Mouse (Mus musculus) hindbrain, embryonic 13.5 days (tissue): ENCODE results near the gene Ppp1r12b. TPM values are rescaled to one million over a fixed set of nuclear protein-coding genes. Genes with fewer than 3 reads are reported as not detected.
"Not testable (repeated sequence)": the region's sequence is repeated elsewhere in the genome, so short reads cannot be mapped to it uniquely, and the experiment has no call there.

Experiments
- ATAC-seq: fragments of 200-750 bp; cut with Nextera tagmentation; 2 replicates; pipeline ENCODE4 v1.8.0; 2017; ENCODE audit warnings: moderate TSS enrichment; ENCODE audit not compliant: low FRiP score
- H3K27ac ChIP-seq: fragments of 300-500 bp; sonication (generic); 2 replicates; pipeline ENCODE4 v1.5.1; 2015; ENCODE audit warnings: inconsistent platforms, mild to moderate bottlenecking, moderate library complexity
- H3K27me3 ChIP-seq: fragments of 300-500 bp; sonication (generic); 2 replicates; pipeline ENCODE4 v1.6.1; 2015; ENCODE audit warnings: mild to moderate bottlenecking, inconsistent platforms
- H3K36me3 ChIP-seq: fragments of 300-500 bp; sonication (generic); 2 replicates; pipeline ENCODE4 v1.6.1; 2015; ENCODE audit warnings: mild to moderate bottlenecking, inconsistent platforms
- H3K4me1 ChIP-seq: fragments of 300-500 bp; sonication (generic); replicated peaks from 2 replicates; pipeline ENCODE4 v1.6.1; 2015; ENCODE audit warnings: inconsistent platforms
- H3K4me2 ChIP-seq: fragments of 300-500 bp; sonication (generic); 2 replicates; pipeline ENCODE4 v1.6.1; 2015; ENCODE audit warnings: inconsistent platforms, mild to moderate bottlenecking, moderate library complexity
- H3K4me3 ChIP-seq: fragments of 300-500 bp; sonication (generic); 2 replicates; pipeline ENCODE4 v1.5.1; 2015; ENCODE audit warnings: mild to moderate bottlenecking, inconsistent platforms
- H3K9ac ChIP-seq: fragments of 300-500 bp; sonication (generic); 2 replicates; pipeline ENCODE4 v1.6.1; 2015; ENCODE audit warnings: mild to moderate bottlenecking, inconsistent platforms
- H3K9me3 ChIP-seq: fragments of 300-500 bp; sonication (generic); 2 replicates; pipeline ENCODE4 v1.6.1; 2016; ENCODE audit warnings: inconsistent platforms
- WGBS: fragments of 180-500 bp; shearing (Covaris S2); methylation state at CpG from one replicate; pipeline ENCODE4 v1.1.7; 2015; 5-methylcytosine and 5-hydroxymethylcytosine counted together
- polyA plus RNA-seq: library from polyadenylated mRNA; unstranded; fragments of >200 nt; fragmentation: Nextera tagmentation; extraction: Ambion mirVana; gene quantifications from 2 replicates; pipeline ENCODE4 v1.2.1, GENCODE M21; 2015

The Ppp1r12b gene
- polyA plus RNA-seq, 1 experiment from 2014 or later, result 12.4 TPM

DNA sequence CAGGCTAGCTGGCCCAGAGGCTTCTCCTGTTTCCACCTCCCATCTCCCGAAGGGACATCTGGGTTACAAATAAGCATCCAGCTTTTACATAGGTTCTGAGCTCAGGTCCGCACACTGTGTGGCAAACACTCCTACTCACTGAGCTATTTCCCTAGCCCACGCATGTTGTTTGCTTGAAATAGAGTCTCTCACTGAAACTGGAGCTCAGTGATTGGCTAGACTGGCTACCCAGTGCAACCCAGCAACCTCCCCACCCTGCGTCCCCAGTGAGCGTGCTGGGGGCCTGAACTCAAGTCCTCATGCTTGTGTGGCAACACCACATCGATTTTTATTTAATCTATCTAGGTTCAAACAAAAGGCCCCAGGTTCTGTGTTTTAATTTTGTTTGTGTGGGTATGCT, 112.4 kb downstream of the Ppp1r12b start:
- Histone ChIP-seq H3K36me3 (peaks cover 8% of the 10 kb centered on the region; the same call in 1 of the 2 replicates), H3K9me3 (no peaks in the 10 kb centered on the region), H3K4me2 (no peak overlapping the region), H3K9ac (no peak overlapping the region), H3K27ac (no peak overlapping the region), H3K4me1 (peaks cover 12% of the 10 kb centered on the region; the same call in 1 of the 2 replicates), H3K4me3 (no peak overlapping the region), H3K27me3 (no peaks in the 10 kb centered on the region)
- WGBS, result 93% methylated on average over 6 of the region's 6 CpGs
- no peak for ATAC-seq

DNA sequence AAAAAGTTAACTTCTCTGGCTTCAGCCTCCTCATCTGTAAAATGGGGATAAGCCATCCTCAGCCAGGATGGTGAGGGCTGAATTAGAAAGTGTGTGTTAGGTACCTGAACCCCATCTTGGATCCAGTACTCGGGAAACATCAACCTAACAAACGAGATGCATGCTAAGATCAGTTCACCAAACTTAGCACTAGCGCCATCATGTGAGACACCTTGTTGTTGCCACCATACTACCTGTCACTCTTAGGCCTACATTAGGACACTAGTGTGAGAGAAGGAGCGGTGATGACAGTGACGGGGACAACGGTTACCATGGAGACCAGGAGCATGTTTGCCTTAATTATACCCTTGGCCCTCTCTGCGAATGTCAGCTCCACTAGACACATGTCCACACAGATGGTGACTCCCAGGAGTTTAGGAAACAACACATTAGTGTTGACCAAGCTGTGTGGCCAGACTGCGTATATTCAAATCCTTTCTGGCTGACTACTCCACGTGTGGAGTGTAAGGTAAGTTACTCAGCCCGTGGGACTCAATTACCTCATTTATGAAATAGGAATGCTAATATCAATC, 118.7 kb downstream of the Ppp1r12b start:
- no peak overlapping the region for H3K27ac ChIP-seq
- H3K4me1 ChIP-seq, result peaks cover 4% of the 10 kb centered on the region
- H3K36me3 ChIP-seq, result peaks cover 49% of the 10 kb centered on the region
- 0 out of 2 replicates have a peak, but pooled peaks have one; percentile 32 for ATAC-seq
- H3K9ac ChIP-seq, result no peak overlapping the region
- H3K27me3 ChIP-seq, result no peaks in the 10 kb centered on the region
- H3K4me2 ChIP-seq, result no peak overlapping the region
- WGBS, result 52% methylated on average over 10 of the region's 10 CpGs
- no peaks in the 10 kb centered on the region for H3K9me3 ChIP-seq
- no peak overlapping the region for H3K4me3 ChIP-seq

DNA sequence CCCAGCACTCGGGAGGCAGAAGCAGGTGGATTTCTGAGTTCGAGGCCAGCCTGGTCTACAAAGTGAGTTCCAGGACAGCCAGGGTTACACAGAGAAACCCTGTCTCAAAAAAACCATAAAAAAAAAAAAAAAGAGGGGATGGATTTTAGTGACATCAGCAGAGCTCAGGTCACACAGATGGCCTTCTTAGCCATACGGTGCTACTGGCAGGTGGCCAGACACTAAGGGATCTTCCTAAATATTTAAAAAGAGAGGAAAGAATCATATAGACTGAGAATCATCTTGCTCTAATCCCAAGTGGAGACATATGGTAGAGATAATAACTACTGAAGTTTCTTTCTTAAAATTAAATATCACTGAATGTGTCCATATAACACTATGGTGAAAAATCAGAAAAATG, 124.9 kb downstream of the Ppp1r12b start:
- not testable (repeated sequence) for H3K9me3 ChIP-seq, H3K9ac ChIP-seq, ATAC-seq, H3K27ac ChIP-seq, H3K4me1 ChIP-seq, H3K4me3 ChIP-seq, H3K27me3 ChIP-seq, H3K4me2 ChIP-seq
- WGBS, result 97% methylated on average over 3 of the region's 3 CpGs
- peaks cover 38% of the 10 kb centered on the region for H3K36me3 ChIP-seq

DNA sequence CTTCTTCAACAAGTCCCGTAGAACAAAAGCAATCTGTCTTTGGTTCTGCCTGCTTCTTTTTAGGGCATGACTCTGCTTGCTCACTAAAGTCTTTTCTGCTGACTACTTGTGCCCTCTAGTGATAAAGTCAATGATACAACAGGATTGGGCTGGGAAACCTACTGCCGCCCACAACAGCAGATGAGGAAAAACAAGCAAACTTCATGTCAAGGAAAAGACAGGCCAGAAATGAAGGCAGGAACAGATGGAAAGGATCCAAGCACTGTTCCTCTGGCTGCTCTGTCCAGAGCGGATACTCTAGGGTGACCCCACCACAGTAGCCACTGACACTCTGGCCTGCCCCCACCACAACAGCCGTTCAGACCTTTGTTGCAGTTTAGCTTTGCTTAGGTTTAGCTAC, 126.1 kb downstream of the Ppp1r12b start:
- no peak overlapping the region for H3K4me2 ChIP-seq
- H3K4me3 ChIP-seq, result no peak overlapping the region
- WGBS, result 60% methylated on average over 4 of the region's 4 CpGs
- ATAC-seq, result no peak
- H3K27ac ChIP-seq, result no peak overlapping the region
- no peaks in the 10 kb centered on the region for H3K9me3 ChIP-seq
- H3K27me3 ChIP-seq, result no peaks in the 10 kb centered on the region
- H3K9ac ChIP-seq, result no peak overlapping the region
- H3K36me3 ChIP-seq, result peaks cover 28% of the 10 kb centered on the region
- no peaks in the 10 kb centered on the region for H3K4me1 ChIP-seq

DNA sequence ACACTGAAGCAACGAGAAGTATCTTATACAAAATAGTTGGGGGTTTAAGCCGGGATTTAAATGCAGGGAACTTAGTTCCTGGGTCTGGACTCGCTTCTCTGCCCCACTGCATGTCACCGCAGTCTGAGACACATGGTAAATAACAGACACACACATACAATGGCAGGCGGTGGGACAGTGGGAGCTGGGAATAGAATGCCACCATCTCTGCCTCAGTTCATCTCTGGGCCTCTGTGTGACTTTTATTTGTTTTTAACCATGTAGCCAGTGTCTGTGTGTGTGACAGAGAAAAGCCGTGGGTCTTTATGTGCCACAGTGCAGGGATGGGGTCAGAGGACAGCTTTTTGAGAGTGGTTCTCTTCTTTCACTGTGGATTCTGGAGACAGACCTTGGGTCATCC, 130.8 kb downstream of the Ppp1r12b start:
- H3K4me1 ChIP-seq, result peaks cover 5% of the 10 kb centered on the region; the same call in 1 of the 2 replicates
- no peak overlapping the region for H3K4me3 ChIP-seq
- no peak overlapping the region for H3K9ac ChIP-seq
- no peaks in the 10 kb centered on the region for H3K27me3 ChIP-seq
- WGBS, result 70% methylated on average over 6 of the region's 6 CpGs
- H3K27ac ChIP-seq, result no peak overlapping the region
- peaks cover 8% of the 10 kb centered on the region; the same call in 1 of the 2 replicates for H3K36me3 ChIP-seq
- H3K9me3 ChIP-seq, result no peaks in the 10 kb centered on the region
- no peak for ATAC-seq
- H3K4me2 ChIP-seq, result no peak overlapping the region

DNA sequence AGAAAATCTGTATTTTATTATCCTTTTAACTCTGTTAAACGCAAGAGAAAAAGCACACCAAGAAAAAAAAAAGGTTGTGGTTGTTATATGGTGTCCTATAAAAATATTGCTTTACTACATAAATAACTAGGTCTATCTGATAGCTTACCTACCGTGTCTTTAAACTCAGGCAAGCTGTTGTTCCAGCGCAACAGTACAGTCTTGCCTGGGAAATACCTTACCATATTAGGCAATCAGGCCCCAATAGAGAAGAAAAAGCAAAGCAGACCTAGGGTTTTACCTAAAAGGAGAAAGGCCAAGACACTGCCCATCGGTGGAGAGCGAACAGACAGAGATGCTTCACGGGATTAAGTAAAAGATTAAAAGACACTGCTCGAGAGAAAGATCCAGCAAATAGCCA, 131.9 kb downstream of the Ppp1r12b start:
- Histone ChIP-seq H3K4me2 (no peak overlapping the region), H3K4me3 (no peak overlapping the region), H3K36me3 (peaks cover 8% of the 10 kb centered on the region; the same call in 1 of the 2 replicates), H3K9ac (no peak overlapping the region), H3K4me1 (peaks cover 5% of the 10 kb centered on the region; the same call in 1 of the 2 replicates), H3K27me3 (no peaks in the 10 kb centered on the region), H3K27ac (no peak overlapping the region), H3K9me3 (no peaks in the 10 kb centered on the region)
- whole genome bisulfite sequencing, result 73% methylated on average over 7 of the region's 7 CpGs
- ATAC-seq, result no peak

DNA sequence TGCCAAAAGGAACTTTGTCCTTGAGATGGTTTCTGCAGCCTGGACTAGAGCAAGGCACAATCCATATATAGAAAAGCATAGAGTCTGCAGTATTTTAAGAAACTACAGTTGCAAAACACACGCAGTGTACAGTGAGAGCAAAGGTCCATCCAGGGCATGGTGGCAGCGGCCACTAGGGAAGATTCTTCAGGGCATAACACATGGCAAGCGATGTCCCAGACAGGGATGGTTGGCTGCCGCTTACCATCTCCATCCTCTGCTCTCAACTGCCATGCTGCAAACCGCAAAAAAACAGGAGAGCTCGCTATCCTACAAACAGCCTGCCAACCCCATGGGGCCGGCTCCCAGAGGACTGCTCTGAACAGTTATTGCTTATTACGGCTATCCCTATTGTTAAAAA, 132.4 kb downstream of the Ppp1r12b start:
- H3K27me3 ChIP-seq, result no peaks in the 10 kb centered on the region
- peaks cover 8% of the 10 kb centered on the region; the same call in 1 of the 2 replicates for H3K36me3 ChIP-seq
- no peak for ATAC-seq
- H3K4me3 ChIP-seq, result no peak overlapping the region
- peaks cover 5% of the 10 kb centered on the region; the same call in 1 of the 2 replicates for H3K4me1 ChIP-seq
- no peak overlapping the region for H3K9ac ChIP-seq
- no peak overlapping the region for H3K4me2 ChIP-seq
- no peak overlapping the region for H3K27ac ChIP-seq
- H3K9me3 ChIP-seq, result no peaks in the 10 kb centered on the region
- 76% methylated on average over 8 of the region's 8 CpGs for WGBS

DNA sequence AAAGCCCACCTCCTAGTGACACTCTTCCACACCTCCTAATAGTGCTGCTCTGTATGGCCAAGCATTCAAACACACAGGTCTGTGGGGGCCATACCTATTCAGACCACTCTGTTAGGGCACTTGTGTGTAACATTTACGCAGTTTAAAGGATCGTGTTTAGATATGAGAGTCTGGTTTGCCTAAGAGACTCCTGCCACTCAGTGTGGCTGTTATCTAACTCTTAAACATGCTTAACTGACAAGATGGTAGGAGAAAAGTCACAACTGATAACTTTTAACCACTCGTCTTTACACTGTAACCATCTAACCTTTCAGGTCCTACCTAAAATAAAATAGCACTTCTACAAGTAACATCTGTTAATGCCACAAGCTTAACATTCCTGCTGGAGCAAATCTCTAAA, 134.9 kb downstream of the Ppp1r12b start:
- Histone ChIP-seq H3K27me3 (no peaks in the 10 kb centered on the region), H3K27ac (no peak overlapping the region), H3K4me3 (no peak overlapping the region), H3K9me3 (no peaks in the 10 kb centered on the region), H3K9ac (no peak overlapping the region), H3K4me2 (no peak overlapping the region), H3K36me3 (peaks cover 3% of the 10 kb centered on the region; the same call in 1 of the 2 replicates), H3K4me1 (peaks cover 14% of the 10 kb centered on the region)
- WGBS, result 92% methylated on average over 3 of the region's 3 CpGs
- no peak for ATAC-seq

DNA sequence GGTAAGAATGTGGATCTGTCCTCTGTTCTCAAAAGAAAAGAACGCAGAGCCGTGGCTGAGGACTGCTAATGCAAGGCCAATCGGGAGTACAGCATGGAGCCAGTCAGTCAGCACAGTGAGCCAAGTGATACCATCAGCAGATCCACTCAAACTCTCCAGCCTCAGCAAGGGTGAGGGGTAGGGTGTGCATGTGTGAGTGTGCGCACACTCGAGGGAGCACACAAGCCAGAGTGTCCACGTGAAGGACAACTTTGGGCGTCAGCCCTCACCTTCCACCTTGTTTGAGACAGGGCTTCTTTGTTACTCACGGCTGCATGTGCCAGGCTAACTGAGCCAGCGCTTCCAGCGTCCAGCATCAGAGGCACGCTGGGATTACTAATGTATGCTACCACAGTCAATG, 136.5 kb downstream of the Ppp1r12b start:
- H3K4me2 ChIP-seq, result no peak overlapping the region
- H3K27me3 ChIP-seq, result no peaks in the 10 kb centered on the region
- H3K9me3 ChIP-seq, result no peaks in the 10 kb centered on the region
- no peak overlapping the region for H3K27ac ChIP-seq
- no peak overlapping the region for H3K4me3 ChIP-seq
- no peak for ATAC-seq
- H3K9ac ChIP-seq, result no peak overlapping the region
- WGBS, result 91% methylated on average over 11 of the region's 11 CpGs
- H3K36me3 ChIP-seq, result no peaks in the 10 kb centered on the region; the same call in 1 of the 2 replicates
- peaks cover 23% of the 10 kb centered on the region for H3K4me1 ChIP-seq

DNA sequence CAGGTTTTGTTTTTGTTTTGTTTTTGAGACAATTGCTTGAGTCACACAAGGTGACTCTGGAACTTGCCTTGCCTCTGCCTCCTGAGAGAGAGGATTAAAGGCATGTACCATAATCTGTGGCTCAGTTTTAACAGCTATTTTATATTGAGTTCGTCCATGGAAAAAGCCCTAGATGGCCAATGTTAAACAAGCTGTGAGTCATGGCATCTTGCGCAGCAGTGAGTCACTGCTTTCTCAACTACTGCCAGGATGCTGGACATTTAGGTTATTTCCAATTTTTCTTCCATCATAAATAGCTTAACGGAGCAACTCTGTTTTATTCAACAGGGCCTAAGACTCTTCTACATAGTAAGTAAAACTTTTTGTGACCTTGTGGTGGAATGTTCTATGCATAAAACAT, 137.0 kb downstream of the Ppp1r12b start:
- H3K4me3 ChIP-seq, result no peak overlapping the region
- WGBS, result 96% methylated on average over 3 of the region's 3 CpGs
- no peaks in the 10 kb centered on the region for H3K9me3 ChIP-seq
- peaks cover 23% of the 10 kb centered on the region for H3K4me1 ChIP-seq
- no peak overlapping the region for H3K27ac ChIP-seq
- peaks cover 2% of the 10 kb centered on the region; the same call in 1 of the 2 replicates for H3K36me3 ChIP-seq
- no peak for ATAC-seq
- no peak overlapping the region for H3K4me2 ChIP-seq
- no peaks in the 10 kb centered on the region for H3K27me3 ChIP-seq
- no peak overlapping the region for H3K9ac ChIP-seq

DNA sequence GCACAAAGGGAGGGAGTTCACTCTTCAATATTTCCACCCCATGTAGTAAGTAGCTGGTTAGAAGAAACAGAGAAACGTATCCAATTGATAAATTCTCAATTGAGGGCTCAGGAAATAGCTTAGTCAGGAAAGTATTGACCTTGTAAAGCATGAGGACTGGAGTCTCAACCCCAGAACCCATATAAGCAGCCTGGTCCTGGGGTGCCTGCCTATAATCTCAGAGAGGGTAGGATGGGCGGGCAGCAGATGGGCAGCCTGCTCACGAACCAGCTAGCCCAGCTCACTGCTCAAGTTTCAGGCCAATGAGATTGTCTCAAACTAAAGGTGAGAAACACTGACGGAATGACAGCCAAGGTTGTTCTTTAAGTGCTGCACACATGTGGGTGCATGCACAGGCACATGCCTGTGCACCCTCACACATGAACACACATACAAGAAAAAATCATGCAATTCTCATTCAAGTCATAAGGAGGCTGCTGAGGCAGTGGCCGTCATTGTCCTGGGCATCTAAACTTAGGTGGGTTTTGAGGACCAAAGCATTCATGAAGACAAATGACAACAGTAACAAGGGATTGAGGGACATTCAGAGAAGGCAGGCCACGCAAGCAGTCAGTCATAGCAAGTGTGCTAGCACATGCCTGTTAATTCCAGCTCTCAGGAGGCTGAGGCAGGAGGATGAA, 137.7 kb downstream of the Ppp1r12b start:
- no peak overlapping the region for H3K27ac ChIP-seq
- H3K9me3 ChIP-seq, result no peaks in the 10 kb centered on the region
- no peaks in the 10 kb centered on the region for H3K27me3 ChIP-seq
- peaks cover 18% of the 10 kb centered on the region for H3K4me1 ChIP-seq
- H3K36me3 ChIP-seq, result peaks cover 3% of the 10 kb centered on the region; the same call in 1 of the 2 replicates
- H3K4me3 ChIP-seq, result no peak overlapping the region
- ATAC-seq, result no peak
- WGBS, result 92% methylated on average over 6 of the region's 6 CpGs
- no peak overlapping the region for H3K9ac ChIP-seq
- H3K4me2 ChIP-seq, result no peak overlapping the region

DNA sequence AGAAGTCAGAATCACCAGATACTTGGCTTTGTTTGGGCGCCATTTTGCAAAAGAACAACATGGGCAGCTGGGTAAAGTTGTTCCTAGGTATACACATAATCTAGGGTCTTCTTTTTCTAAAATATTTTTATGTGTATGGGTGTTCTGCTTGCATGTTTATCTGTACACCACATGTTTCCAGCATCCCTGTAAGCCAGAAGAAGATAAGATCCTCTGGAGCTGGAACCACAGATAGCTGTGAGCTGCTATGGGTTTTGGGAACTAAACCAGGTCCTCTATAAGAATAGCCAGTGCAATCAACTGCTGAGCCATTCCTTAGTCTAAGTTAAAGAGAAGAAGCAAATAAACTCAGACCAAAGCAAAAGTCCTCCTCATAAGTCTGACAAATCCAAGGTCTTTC, 138.6 kb downstream of the Ppp1r12b start:
- Histone ChIP-seq H3K9me3 (no peaks in the 10 kb centered on the region), H3K4me3 (no peak overlapping the region), H3K4me1 (peaks cover 18% of the 10 kb centered on the region), H3K36me3 (peaks cover 3% of the 10 kb centered on the region; the same call in 1 of the 2 replicates), H3K27ac (no peak overlapping the region), H3K27me3 (no peaks in the 10 kb centered on the region), H3K4me2 (no peak overlapping the region), H3K9ac (no peak overlapping the region)
- 93% methylated on average over 1 of the region's 1 CpGs for WGBS
- no peak for ATAC-seq

DNA sequence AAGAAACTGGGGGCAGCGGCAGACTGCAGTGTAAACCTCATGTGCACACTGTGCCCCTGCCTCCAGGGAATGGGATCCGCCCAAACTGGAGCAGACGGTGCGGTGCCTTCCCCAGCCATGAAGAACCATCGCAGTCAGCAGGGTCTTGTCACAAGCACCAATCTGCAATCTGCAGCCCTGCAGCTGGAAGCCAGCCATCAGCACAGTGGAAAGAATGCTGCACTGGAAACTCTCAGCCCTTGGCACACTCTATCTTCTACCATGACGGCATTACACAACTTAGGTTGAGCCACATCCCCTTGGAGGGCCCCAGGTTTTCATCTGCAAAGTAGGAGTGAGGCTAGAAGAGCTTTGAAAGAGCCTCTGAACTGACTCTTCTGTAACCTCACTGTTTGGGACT, 139.1 kb downstream of the Ppp1r12b start:
- H3K27me3 ChIP-seq, result no peaks in the 10 kb centered on the region
- no peak overlapping the region for H3K9ac ChIP-seq
- no peak overlapping the region for H3K4me2 ChIP-seq
- H3K4me1 ChIP-seq, result peaks cover 18% of the 10 kb centered on the region
- H3K27ac ChIP-seq, result peak overlapping the region; percentile 40; the same call in 1 of the 2 replicates
- no peak for ATAC-seq
- H3K4me3 ChIP-seq, result no peak overlapping the region
- H3K36me3 ChIP-seq, result peaks cover 3% of the 10 kb centered on the region; the same call in 1 of the 2 replicates
- H3K9me3 ChIP-seq, result no peaks in the 10 kb centered on the region
- WGBS, result 61% methylated on average over 6 of the region's 6 CpGs
